Mouse (Mus musculus) thymus, adult 2 months (tissue): Measurements from ENCODE around the gene Mobp.

ENCODE experiments used
- CTCF ChIP-seq: fragments of 200-500 bp; IDR thresholded peaks from 2 replicates; pipeline ENCODE4 v1.5.1; 2012; ENCODE audit warnings: mild to moderate bottlenecking, control low read depth, low read length, moderate library complexity, borderline replicate concordance; ENCODE audit not compliant: control insufficient read depth, poor library complexity, insufficient read depth; ENCODE audit errors: extremely low read depth
- POLR2A ChIP-seq: fragments of 200-500 bp; IDR thresholded peaks from 2 replicates; pipeline ENCODE4 v1.6.1; 2012; ENCODE audit warnings: mild to moderate bottlenecking, low read length, control low read depth, moderate library complexity; ENCODE audit not compliant: control insufficient read depth, poor library complexity, insufficient read depth; ENCODE audit errors: extremely low read depth

DNA sequence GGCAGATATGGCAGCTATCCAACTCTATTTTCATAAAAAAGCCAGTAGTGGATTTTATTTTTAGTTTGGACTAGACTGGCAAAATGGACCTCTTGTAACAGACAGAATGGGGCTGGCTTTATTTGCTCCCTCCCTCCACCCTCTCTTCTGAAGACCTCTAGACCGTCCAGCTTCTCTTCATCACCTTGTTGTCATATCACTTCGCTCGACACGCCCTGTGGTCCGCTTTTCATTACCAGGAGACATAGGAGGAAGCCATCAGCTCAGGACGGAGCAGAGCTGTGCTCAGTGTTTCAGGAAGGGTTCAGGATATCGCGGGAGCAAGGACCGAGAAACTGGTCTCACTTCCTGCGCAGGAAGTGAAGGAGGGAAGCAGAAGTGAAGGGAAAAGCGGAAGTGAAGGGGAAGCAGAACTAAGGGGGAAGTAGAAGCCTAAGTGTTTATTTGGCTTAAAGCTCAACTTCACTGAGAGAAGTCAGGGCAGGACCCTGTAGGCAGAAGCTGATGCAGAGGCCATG lies 65.5 kb downstream of the Mobp start:
- TF ChIP-seq CTCF (no peak), POLR2A (no peak)
